Mouse (Mus musculus) liver, embryonic 12.5 days (tissue): ENCODE results near the gene Tnfrsf18. TPM values are rescaled to one million over a fixed set of nuclear protein-coding genes. Genes with fewer than 3 reads are reported as not detected.

Experiments used
- ATAC-seq: fragments of 200-750 bp; cut with Nextera tagmentation; 2 replicates; pipeline ENCODE4 v1.8.0; 2017; ENCODE audit warnings: moderate number of reproducible peaks, mild to moderate bottlenecking, moderate library complexity
- H3K27ac ChIP-seq: fragments of 300-500 bp; sonication (generic); 2 replicates; pipeline ENCODE4 v1.5.1; 2016; ENCODE audit warnings: mild to moderate bottlenecking
- H3K27me3 ChIP-seq: fragments of 300-500 bp; sonication (generic); replicated peaks from 2 replicates; pipeline ENCODE4 v1.6.1; 2016; ENCODE audit warnings: mild to moderate bottlenecking, moderate library complexity
- H3K36me3 ChIP-seq: fragments of 300-500 bp; sonication (generic); 2 replicates; pipeline ENCODE4 v1.6.1; 2016; ENCODE audit warnings: mild to moderate bottlenecking, moderate library complexity
- H3K4me1 ChIP-seq: fragments of 300-500 bp; sonication (generic); 2 replicates; pipeline ENCODE4 v1.6.1; 2016
- H3K4me2 ChIP-seq: fragments of 300-500 bp; sonication (generic); 2 replicates; pipeline ENCODE4 v1.6.1; 2016; ENCODE audit warnings: mild to moderate bottlenecking, moderate library complexity
- H3K4me3 ChIP-seq: fragments of 300-500 bp; sonication (generic); 2 replicates; pipeline ENCODE4 v1.5.1; 2016; ENCODE audit warnings: mild to moderate bottlenecking, moderate library complexity
- H3K9ac ChIP-seq: fragments of 300-500 bp; sonication (generic); 2 replicates; pipeline ENCODE4 v1.6.1; 2016; ENCODE audit warnings: mild to moderate bottlenecking, moderate library complexity
- H3K9me3 ChIP-seq: fragments of 300-500 bp; sonication (generic); replicated peaks from 2 replicates; pipeline ENCODE4 v1.6.1; 2016; ENCODE audit warnings: mild to moderate bottlenecking, moderate library complexity
- WGBS: fragments of 180-500 bp; shearing (Covaris S2); methylation state at CpG from one replicate; pipeline ENCODE4 v1.1.7; 2016; ENCODE audit not compliant: insufficient replicate concordance; 5-methylcytosine and 5-hydroxymethylcytosine counted together
- polyA plus RNA-seq: library from polyadenylated mRNA; unstranded; fragments of >200 nt; fragmentation: Nextera tagmentation; extraction: Ambion mirVana; gene quantifications from 2 replicates; pipeline ENCODE4 v1.2.1, GENCODE M21; 2016

Tnfrsf18 gene
- polyA plus RNA-seq, 1 experiment from 2014 or later: 0.77 TPM

DNA sequence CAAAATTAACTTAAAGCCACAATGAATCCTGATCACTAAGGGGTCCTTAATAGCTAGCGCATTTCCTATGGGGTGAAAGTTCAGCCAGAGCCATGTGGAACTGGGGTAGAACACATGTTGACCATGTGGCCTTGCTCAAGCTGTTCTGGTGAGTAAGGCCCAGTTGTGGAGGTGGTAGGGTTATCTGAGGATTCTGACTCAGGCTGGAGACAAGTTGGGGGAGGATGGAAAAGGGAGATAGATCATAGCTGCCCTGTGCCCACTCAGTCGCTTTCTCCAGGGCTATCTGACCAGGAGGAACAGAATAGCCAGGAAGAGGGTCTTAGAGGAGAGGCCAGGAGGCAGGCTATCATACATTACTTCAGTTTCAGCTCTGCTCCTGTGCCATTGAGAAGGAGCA lies 11.5 kb upstream of the Tnfrsf18 start:
- Histone ChIP-seq H3K27me3 (no peaks in the 10 kb centered on the region), H3K9ac (no peak overlapping the region), H3K4me1 (no peaks in the 10 kb centered on the region), H3K36me3 (peaks cover 60% of the 10 kb centered on the region), H3K9me3 (no peaks in the 10 kb centered on the region), H3K27ac (no peak overlapping the region), H3K4me2 (no peak overlapping the region), H3K4me3 (no peak overlapping the region)
- no peak for ATAC-seq
- 85% methylated on average over 2 of the region's 2 CpGs for WGBS

DNA sequence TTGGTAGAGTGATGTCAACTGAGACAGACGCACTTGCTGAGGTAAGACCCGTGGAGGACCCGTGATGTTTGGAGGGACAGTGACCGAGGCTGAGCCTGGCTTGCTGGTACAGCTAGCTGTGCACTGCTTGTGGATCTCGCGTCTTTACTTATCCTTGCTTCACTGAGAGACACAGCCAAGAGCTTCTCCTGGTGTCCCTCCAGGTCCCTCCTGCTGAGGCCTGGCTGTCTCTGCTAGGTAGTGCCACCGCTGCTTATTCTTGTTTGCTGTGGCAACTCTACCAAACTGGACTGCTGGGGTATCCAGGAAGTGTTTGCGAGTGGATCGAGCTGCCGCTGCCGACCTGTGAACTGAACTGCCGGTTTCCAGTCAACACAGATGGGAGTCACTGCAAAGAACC lies 6.2 kb upstream of the Tnfrsf18 start:
- ATAC-seq: no peak
- WGBS: 79% methylated on average over 12 of the region's 12 CpGs
- Histone ChIP-seq H3K9ac (no peak overlapping the region), H3K4me3 (no peak overlapping the region), H3K4me2 (no peak overlapping the region), H3K27me3 (no peaks in the 10 kb centered on the region), H3K9me3 (no peaks in the 10 kb centered on the region), H3K36me3 (peaks cover 11% of the 10 kb centered on the region), H3K27ac (no peak overlapping the region), H3K4me1 (peaks cover 11% of the 10 kb centered on the region)

DNA sequence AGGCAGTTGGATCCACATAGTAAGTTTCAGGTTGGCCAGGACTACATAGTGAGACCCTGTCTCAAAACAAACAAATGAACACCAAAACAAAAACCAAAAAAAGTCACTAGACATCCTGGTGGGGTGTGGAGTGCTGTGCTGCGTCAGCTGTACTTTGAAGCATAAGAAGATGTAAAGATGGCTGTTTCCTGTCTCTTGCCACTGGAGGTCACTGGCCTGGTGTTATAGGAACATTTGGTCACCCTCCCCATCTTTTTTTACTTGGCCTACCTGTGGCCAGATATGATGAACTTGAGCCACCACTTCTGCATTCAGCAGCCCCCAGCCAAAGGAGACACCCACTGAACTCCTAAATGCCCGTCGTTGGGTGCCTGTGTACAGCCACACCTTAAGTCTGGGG lies 4.6 kb upstream of the Tnfrsf18 start:
- no peak for ATAC-seq

DNA sequence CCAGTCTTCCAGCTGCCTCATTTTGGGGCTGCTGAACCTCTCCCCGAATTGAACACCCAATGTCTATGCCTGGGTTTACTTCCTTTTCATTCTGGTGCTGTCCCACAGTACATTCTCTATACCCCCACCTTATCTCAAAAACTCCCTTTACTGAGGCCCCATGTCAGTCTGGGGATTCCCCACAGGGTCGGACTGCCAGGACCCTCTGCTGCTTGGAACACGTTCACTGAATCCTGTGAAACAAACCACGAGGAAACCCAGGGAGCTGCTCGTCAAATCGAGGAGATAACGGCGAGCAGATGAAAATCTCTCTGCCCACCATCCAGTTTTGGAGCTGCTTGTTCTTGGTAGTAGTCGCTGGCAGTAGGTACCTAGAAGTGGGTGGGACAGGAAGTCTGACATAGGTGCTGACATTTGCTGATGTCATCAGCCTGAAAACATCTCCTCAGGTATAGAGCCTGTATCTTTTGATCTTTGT lies 4.0 kb upstream of the Tnfrsf18 start:
- Histone ChIP-seq H3K36me3 (0 out of 2 replicates have a peak, but pooled peaks cover 3% of the 10 kb centered on the region), H3K9ac (no peak overlapping the region), H3K4me3 (no peak overlapping the region), H3K27me3 (no peaks in the 10 kb centered on the region), H3K27ac (no peak overlapping the region), H3K9me3 (no peaks in the 10 kb centered on the region), H3K4me1 (peaks cover 11% of the 10 kb centered on the region), H3K4me2 (no peak overlapping the region)
- WGBS: 24% methylated on average over 9 of the region's 9 CpGs
- ATAC-seq: no peak

More for the DNA sequence above, 4.6 kb upstream of the Tnfrsf18 start:
- Histone ChIP-seq H3K36me3 (0 out of 2 replicates have a peak, but pooled peaks cover 3% of the 10 kb centered on the region), H3K4me2 (no peak overlapping the region), H3K27ac (no peak overlapping the region), H3K4me1 (peaks cover 11% of the 10 kb centered on the region), H3K9me3 (no peaks in the 10 kb centered on the region), H3K9ac (no peak overlapping the region), H3K27me3 (no peaks in the 10 kb centered on the region), H3K4me3 (no peak overlapping the region)
- 47% methylated on average over 3 of the region's 3 CpGs for WGBS

DNA sequence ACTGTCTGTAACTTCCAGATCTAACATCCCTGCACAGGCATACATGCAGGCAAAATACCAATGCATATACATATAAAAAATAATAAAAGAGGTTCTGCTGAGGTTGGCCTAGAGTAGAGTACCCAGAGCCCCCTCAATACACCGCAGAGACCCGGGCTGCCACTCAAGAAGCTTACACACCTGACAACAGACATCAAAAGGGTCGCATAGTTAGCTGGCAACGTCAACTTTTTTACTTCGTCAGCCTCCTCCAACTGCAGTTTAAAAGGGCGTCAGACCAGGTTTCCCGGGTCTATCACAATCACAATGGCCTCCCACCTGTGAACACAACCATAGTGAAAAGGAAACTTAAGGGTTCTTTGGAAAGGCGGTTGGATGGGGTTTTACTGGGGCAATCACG lies 2.4 kb upstream of the Tnfrsf18 start:
- no peak overlapping the region for H3K4me2 ChIP-seq
- H3K4me1 ChIP-seq: peaks cover 11% of the 10 kb centered on the region
- no peaks in the 10 kb centered on the region for H3K9me3 ChIP-seq
- no peaks in the 10 kb centered on the region for H3K27me3 ChIP-seq
- 0 out of 2 replicates have a peak, but pooled peaks cover 3% of the 10 kb centered on the region for H3K36me3 ChIP-seq
- no peak overlapping the region for H3K27ac ChIP-seq
- WGBS: 67% methylated on average over 9 of the region's 9 CpGs
- ATAC-seq: no peak
- H3K9ac ChIP-seq: no peak overlapping the region
- no peak overlapping the region for H3K4me3 ChIP-seq

DNA sequence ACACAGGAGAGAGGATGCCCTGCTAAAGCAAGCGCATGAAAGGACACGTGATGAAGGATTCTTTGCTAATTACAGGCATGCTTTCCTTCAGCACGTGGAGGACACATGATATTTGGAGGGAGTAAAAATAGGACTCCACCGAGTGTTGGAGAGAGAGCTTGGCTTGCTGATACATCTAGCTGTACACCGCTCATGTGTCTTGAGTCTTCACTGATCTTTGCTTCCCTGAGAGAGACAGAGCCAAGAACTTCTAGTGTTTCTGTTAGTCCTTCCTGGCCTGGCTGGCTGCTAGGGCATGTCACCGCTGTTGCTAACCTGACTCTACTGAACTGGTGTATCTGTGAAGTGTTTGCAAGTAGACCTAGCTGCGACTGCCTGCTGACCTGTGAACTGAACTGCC lies 1.8 kb upstream of the Tnfrsf18 start:
- Histone ChIP-seq H3K4me3 (no peak overlapping the region), H3K9me3 (no peaks in the 10 kb centered on the region), H3K27me3 (no peaks in the 10 kb centered on the region), H3K4me2 (no peak overlapping the region), H3K36me3 (0 out of 2 replicates have a peak, but pooled peaks cover 3% of the 10 kb centered on the region), H3K27ac (no peak overlapping the region), H3K9ac (no peak overlapping the region), H3K4me1 (peaks cover 11% of the 10 kb centered on the region)
- WGBS: 84% methylated on average over 7 of the region's 7 CpGs
- ATAC-seq: no peak

DNA sequence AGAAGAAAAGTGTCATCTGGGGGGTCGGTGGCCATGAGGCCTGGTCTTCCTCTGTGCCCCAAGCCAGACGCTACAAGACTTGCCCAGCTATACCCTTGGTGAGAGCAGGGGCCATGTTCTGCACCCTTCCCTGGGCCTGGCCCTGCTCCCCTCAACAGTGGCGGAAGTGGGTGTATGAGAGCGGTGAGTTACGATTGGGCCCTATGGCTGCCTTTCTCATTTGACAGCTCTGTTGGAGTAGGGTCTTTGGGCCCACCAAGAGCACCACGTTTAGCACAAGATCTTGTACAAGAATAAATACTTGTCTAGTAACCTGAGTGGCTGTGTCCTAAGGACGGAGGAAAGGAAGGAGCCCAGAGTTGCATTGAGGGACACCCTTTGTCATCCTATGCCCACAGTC lies 2.6 kb downstream of the Tnfrsf18 start:
- no peak overlapping the region for H3K27ac ChIP-seq
- H3K4me2 ChIP-seq: no peak overlapping the region
- H3K27me3 ChIP-seq: no peaks in the 10 kb centered on the region
- H3K36me3 ChIP-seq: 0 out of 2 replicates have a peak, but pooled peaks cover 6% of the 10 kb centered on the region
- ATAC-seq: no peak
- H3K4me1 ChIP-seq: peaks cover 33% of the 10 kb centered on the region
- WGBS: 80% methylated on average over 7 of the region's 7 CpGs
- no peak overlapping the region for H3K9ac ChIP-seq
- no peak overlapping the region for H3K4me3 ChIP-seq
- no peaks in the 10 kb centered on the region for H3K9me3 ChIP-seq

DNA sequence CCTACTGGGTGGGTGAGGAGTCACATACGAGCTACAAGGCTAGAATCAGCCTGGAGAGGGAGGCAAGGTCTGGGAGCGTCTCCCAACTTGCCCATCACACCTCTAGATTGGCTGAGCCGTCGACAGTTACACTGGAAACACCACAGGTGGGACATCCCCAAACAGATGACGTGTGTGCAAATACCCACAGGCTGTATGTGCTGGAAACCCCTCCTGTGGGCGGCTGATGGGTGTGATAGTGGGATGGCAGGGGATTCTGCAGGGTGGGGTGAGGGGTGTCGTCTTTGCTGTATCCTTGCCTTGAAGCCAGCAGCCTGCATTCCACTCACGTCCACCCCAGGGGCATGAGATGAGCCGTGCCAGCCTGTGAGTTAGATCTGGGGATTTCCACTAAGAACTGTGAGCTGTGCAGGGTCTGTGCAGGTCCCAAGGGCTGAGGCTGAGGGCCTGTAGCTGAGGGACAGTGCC lies 4.7 kb downstream of the Tnfrsf18 start:
- peaks cover 33% of the 10 kb centered on the region for H3K4me1 ChIP-seq
- H3K9me3 ChIP-seq: no peaks in the 10 kb centered on the region
- 0 out of 2 replicates have a peak, but pooled peaks cover 4% of the 10 kb centered on the region for H3K36me3 ChIP-seq
- H3K4me2 ChIP-seq: peak overlapping the region; percentile 68
- peaks cover 19% of the 10 kb centered on the region for H3K27me3 ChIP-seq
- WGBS: 55% methylated on average over 9 of the region's 9 CpGs
- H3K4me3 ChIP-seq: peak overlapping the region; percentile 52
- no peak overlapping the region for H3K27ac ChIP-seq
- peak overlapping the region; percentile 52; the same call in 1 of the 2 replicates for H3K9ac ChIP-seq
- ATAC-seq: no peak

DNA sequence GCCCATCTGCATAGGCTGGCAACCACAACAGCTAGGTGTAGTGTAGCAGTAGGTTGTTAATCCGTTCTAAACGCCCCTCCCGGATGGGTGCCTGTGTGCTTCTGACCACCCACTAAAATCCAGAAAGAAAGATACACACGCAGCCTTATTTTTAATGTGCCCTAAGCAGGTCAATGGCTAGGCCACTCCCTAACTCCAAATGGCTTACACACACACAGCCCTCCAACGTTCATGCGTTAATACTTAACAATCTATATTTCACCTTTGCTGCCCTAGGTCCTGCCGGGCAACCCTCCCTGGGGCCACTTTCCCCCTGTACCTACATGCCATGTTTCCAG lies 5.3 kb downstream of the Tnfrsf18 start:
- peak overlapping the region; percentile 52 for H3K4me3 ChIP-seq
- H3K27me3 ChIP-seq: peaks cover 25% of the 10 kb centered on the region
- 15% methylated on average over 7 of the region's 7 CpGs for WGBS
- ATAC-seq: peak; percentile 21
- H3K9me3 ChIP-seq: no peaks in the 10 kb centered on the region
- H3K36me3 ChIP-seq: 0 out of 2 replicates have a peak, but pooled peaks cover 4% of the 10 kb centered on the region
- peaks cover 33% of the 10 kb centered on the region for H3K4me1 ChIP-seq
- H3K9ac ChIP-seq: peak overlapping the region; percentile 52; the same call in 1 of the 2 replicates
- peak overlapping the region; percentile 75; the same call in 1 of the 2 replicates for H3K27ac ChIP-seq
- peak overlapping the region; percentile 68 for H3K4me2 ChIP-seq

DNA sequence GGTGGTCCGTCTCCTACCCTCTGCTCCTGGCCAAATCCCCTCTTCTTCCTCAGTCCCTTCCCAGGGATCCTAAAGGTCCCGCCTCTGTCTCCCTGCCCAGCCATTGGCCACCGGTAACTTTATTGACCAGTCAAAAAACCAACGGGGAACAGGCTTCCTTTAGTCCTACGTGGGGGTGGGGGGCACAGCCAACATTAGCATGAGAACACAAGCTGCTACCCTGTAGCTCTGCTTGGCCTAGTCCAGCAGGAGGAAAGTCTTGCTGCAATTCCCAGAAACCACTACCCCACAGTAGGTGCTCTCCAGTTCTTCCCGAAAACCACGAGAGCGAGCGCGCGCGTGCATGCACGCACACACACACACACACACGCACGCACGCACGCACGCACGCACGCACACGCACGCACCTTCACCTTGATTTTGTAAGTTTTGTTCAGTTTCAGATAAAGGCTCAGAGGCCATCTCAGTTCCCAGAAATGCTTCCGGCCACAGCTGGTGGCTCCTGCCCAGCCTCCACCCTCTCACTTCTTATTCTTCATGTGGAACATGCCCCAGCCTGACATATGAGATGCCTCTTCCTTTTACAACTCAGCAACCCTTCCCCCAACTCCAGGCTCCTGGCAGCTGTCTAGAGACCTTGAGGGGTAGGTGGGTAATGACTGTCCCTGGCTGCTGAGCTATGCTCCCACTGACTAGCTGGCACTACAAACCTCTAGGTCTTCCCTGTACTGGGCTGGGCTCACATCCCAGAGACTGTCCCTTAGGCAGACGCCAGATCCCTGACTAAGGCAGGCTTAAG lies 5.8 kb downstream of the Tnfrsf18 start:
- WGBS: 3% methylated on average over 24 of the region's 24 CpGs
- peak overlapping the region; percentile 75 for H3K27ac ChIP-seq
- no peaks in the 10 kb centered on the region for H3K9me3 ChIP-seq
- H3K4me3 ChIP-seq: peak overlapping the region; percentile 52
- H3K27me3 ChIP-seq: peaks cover 30% of the 10 kb centered on the region
- peak overlapping the region; percentile 68 for H3K4me2 ChIP-seq
- peak overlapping the region; percentile 52; the same call in 1 of the 2 replicates for H3K9ac ChIP-seq
- peak; percentile 73 for ATAC-seq
- 0 out of 2 replicates have a peak, but pooled peaks cover 4% of the 10 kb centered on the region for H3K36me3 ChIP-seq
- H3K4me1 ChIP-seq: peaks cover 33% of the 10 kb centered on the region

DNA sequence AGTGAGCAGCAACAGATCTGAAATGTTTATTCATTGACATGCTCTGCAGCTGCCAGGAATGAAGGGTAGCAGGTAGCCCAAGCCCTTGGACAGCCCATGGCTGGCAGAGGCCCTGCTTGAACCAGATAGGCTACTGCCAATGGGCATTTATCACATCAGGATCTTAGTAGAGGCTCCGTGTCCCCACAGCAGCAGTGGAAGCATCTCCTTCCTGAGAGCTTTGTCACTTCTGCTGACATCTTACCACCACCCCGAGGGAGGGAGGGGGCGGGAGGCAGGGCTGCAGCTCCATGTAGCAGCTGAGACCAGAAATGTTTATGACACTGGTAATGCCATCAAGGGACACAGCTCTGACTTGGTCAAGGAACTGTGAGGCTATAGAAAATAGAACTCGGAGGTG lies 6.9 kb downstream of the Tnfrsf18 start:
- Histone ChIP-seq H3K27me3 (peaks cover 31% of the 10 kb centered on the region), H3K9ac (no peak overlapping the region), H3K4me3 (no peak overlapping the region), H3K4me2 (no peak overlapping the region), H3K9me3 (no peaks in the 10 kb centered on the region), H3K36me3 (0 out of 2 replicates have a peak, but pooled peaks cover 4% of the 10 kb centered on the region), H3K27ac (no peak overlapping the region), H3K4me1 (peaks cover 33% of the 10 kb centered on the region)
- WGBS: 39% methylated on average over 4 of the region's 4 CpGs
- no peak for ATAC-seq

DNA sequence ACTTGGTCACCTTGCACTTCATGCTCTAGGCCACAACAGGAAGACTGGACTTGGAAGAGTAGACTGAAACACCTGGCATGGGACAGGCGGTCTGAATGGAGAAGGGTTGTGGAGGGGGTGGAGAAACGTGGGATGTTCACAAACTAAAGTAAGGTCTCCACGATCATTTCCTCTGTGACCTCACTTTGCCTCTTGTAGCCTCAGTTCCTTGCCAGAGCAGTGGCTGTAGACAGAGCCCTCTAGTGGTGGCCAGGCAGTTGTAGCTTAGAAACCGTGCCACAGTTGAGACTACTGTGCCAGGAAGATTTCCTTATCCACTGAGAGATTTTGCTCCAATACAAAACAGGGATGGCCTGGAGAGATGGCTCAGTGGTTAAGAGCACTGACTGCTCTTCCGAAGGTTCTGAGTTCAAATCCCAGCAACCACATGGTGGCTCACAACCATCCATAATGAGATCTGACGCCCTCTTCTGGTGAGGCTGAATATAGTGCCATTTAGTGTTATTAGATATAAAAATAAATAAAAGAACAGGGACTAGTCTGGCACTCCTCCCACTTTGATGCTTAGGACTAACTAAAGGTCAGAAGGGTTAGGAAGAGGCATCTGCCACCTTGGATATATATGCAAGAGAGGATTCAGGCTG lies 7.6 kb downstream of the Tnfrsf18 start:
- Histone ChIP-seq H3K36me3 (0 out of 2 replicates have a peak, but pooled peaks cover 4% of the 10 kb centered on the region), H3K4me2 (no peak overlapping the region), H3K4me1 (peaks cover 33% of the 10 kb centered on the region), H3K9me3 (no peaks in the 10 kb centered on the region), H3K27me3 (peaks cover 33% of the 10 kb centered on the region), H3K4me3 (no peak overlapping the region), H3K27ac (no peak overlapping the region), H3K9ac (no peak overlapping the region)
- ATAC-seq: no peak
- WGBS: 28% methylated on average over 6 of the region's 6 CpGs
